Mouse (Mus musculus) embryo, embryonic 10.5 days (tissue): ENCODE results near the gene Rnase11.
"Not testable (repeated sequence)": the region's sequence is repeated elsewhere in the genome, so short reads cannot be mapped to it uniquely, and the experiment has no call there.

ENCODE experiments used
- DNase-seq: peaks from one replicate; pipeline ENCODE4 v3.0.0-alpha.2; 2015; ENCODE audit warnings: low spot score

The Rnase11 gene

DNA sequence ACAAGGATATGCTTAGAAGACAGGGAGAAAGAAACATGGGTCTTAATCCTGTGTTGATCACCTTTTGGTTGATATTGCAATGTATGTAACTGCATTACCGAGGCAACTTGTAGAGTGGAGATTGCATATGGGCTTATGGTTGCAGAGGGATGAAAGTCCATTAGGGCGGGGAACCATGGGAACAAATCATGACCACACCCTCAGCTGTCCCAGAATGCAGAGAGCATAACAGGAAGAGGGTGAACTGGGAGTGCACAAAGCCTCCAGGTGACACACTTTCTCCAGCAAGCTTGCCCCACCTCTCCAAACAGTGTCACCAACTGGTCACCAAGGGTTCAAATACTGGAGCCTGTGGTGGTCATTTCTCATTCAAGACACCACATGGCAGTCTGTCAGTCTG, 31.1 kb upstream of the Rnase11 start:
- DNase-seq, result no peak

DNA sequence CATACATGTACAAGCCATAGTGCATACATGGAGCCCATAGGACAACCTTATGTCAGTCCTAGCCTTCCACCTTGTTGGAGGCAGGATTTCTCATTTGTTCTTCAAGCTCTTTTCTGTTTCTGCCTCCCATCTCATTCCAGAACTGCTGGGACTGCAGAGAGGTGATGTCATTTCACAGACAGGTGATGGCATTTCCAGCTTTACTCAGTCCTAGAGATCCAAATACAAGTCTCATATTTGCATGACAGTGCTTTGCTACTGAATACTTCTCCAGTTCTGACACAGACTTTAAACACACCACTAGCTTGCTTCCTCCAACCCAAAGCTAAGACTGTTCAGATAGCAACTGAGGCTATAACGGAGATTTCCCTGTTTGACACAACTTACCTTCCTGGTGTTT, 29.2 kb upstream of the Rnase11 start:
- DNase-seq, result no peak

DNA sequence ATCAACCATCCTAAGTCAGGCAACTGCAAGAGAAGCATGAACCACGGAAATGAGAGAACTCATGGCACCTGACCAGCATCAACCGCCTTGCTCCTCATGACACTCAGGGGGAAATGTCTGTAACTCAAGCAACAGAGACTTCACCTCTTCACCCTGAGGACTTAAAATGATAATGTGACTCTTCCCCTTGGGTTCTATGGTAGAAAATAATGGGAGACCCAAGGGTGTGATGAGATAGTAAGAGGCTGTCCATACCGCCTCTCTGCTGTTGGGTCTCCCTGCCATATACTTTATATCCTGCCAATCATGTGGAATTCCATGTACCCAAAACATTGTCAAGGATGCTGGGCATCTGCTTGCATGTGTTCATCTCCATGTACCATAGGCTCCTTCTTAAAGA, 24.4 kb upstream of the Rnase11 start, which contains the start of gene Olfr750:
Olfr750 (minus strand) TSS at position 101 of the 400 bp plus-strand sequence.
- no peak for DNase-seq

DNA sequence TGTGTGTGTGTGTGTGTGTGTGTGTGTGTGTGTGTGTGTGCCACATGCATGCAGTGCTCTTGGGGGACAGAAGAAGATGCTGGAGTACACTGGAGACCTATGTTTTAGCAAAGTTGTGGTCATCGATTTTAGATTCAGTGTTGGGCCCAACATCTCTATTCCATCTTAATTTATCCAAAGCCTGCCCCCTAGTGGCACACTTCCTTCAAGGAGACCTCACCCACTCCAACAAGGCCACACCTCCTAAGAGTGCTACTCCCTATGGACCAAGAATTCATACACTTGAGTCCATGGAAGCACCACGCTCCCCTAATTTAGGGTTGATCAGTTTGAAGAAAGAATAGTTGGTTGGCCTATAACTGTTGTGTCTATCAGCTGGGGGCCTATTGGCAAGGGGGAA, 19.7 kb upstream of the Rnase11 start:
- DNase-seq, result peak; percentile 68

DNA sequence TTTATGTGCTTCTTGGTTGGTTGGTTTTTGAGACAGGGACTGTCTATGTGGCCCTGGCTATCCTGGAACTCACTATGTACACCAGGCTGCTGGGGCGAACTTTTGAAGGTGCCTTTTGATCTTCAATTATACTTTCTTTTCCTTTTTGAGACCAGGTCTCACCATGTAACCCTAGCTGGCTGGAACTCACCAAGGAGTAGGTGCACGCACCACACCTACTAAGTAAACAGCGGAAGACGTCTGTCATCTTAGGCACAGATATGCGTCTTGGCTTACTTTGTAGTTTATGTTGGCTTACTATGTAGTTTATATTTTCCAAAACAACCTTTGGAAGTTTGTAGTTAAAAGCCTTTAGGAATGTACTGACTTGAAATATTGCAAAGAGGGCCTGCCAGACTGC, 19.0 kb upstream of the Rnase11 start:
- no peak for DNase-seq

DNA sequence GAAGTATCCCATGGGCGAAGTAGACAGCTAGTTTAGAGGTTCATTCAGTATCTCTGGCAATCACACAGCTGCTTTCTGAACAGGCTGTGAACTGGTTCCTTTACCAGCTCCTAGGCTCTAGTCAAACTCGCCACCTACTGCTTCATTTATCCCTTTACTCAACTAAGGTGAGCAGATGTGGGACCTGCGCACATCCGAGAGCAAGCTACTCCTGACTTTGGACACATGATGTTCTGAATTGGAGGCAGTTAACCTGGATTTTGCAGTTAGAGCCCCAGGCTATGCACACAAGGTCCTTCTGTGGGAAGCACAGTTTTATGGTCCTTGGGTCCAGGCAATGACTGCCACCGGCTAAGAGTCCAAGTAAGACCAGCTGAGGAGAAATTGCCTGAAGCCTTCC, 10.8 kb upstream of the Rnase11 start:
- DNase-seq, result no peak

DNA sequence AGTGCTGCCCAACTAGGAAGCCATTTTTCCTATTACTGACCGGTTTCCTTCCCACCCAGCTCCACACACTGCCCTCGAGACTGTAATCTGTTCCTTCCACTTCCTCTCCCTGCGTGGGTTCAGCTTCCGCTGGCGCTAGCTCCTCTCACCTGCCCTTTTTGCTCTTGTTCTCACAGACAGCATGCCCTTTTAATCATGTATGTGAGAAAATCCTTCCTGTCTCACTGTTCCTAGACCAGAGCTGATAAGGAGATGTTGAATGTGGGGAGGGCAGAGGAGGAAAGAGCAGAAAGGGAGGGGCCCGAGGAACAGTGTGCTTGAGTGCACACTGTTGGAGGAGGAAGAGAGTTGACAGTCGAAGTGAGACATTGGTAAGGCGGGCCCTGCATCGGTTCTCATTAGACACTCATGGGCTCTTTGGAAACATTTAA, 7.5 kb upstream of the Rnase11 start, which contains the start of gene Rnase12:
Rnase12 (minus strand) TSS at position 261 of the 431 bp plus-strand sequence.
- DNase-seq, result no peak

DNA sequence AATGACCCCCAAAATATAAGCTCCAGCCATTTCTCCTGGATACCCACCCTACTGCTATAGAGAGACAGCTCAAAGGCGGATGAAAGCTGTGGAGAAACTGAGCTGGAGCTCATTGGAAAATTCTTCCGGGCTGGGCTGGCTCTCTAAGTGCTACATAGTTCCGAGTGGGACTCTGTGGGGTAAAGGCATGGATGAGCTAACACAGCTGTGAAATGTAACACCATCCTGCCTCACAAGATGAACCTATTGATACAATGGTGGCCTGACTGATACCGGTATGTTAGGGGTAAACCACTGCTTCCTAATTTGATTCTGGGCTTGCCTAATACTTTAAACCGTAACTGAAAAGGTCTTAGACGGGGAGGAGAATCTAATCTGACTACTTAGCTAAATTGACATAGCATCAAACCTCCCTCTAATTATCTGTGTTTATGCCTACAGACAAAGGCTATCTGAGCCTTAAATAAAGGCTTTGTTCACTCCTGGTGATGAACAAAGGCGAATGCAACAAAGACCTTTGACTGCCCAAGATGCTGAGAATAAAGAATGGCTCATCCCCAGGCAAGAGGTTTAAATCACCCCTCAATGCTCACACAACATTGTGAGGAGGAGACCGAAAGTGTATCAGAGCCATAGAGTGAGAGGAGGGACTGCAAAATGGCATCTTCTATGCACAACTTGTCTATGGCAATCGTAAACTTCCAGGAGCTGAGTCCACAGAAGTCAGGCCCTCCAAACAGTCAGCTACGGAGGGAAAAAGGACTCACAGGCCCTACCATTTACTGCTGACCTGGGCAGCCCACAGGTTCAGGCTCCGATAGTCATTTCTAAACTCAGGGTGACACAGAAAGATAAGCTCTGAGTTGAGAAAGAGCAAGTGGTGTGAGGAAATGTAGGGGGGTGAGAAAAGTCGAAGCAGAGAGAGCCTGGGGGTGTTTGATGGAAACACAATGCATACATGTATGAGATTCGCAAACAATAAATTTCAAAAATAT, 4.6 kb upstream of the Rnase11 start:
- peak; percentile 37 for DNase-seq

DNA sequence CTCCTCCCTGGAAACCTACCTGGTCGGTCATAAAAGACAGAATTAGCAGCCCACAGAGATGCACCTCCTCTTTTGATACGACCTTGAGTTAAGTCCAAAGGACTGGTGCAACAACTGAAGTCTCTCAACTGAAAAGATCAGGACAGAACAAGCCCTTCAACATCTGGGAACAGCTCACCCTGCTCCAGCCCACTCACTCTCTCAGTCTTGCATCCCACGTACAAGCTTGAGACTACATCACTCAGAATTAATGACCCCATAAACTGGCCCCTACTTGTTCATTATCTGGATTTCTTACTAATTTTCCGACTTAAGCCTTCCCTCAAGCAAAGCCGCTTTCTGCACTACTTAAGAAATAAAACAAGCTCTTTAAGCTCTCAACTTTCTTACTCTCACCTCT, 3.2 kb upstream of the Rnase11 start:
- no peak for DNase-seq

DNA sequence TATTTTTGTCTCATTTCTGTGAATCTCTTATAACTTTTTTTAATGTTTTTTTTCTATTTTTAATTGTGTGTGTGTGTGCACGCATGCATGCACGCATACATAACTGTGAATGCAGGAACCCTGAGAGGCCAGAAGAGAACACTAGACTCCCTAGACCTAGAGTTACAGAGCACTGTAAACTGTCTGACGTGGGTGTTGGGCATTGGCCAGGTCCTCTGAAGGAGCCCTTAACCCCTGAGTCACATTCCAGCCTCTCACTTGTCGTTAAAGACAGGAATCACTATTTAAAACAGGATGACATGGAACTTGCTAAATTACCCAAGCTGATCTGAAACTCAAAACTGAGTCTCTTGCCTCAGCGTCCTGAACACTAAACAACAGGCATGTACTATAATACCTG, 2.0 kb upstream of the Rnase11 start:
- DNase-seq, result no peak

DNA sequence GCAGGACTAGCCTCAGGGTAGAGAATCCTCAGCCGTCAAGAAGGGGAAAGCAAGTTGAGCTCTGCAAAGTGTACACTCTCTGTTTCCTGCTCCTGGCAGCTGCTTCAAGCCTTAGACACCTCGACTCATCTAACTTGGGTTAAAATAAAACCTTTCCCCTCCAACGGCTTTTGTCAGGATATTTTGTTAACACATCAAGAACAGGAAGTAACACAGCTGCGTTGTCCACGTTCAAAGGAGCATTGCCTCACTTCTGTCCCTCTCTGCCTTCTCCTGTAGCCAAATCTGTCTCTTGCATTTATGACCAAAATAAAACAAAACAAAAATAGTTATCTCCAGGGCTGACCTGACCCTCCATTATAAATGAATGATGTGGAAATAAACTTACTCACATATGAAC, 2.1 kb downstream of the Rnase11 start:
- no peak for DNase-seq

DNA sequence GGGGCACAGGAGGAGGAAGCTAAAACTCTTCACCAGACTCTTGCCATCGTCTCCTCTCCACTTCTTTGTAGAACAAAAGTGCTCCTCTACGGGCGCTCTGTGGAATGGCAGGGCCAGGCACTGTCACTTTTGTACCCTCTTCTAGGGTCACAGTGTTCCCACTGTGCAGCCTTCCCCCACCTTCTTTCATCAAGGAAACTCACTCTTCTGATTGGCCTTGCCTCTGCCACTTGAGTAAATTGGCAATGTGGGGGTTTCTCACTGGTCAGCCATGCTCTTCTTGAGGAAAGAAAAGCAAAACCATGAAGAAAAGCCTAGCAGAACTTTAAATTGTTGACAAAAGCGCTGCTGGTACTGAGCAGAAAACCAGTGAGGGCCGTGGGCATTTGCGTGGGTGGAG, 8.2 kb downstream of the Rnase11 start, which contains the start of gene Rnase9:
Rnase9 (minus strand) TSS at position 101 of the 400 bp plus-strand sequence.
- no peak for DNase-seq

DNA sequence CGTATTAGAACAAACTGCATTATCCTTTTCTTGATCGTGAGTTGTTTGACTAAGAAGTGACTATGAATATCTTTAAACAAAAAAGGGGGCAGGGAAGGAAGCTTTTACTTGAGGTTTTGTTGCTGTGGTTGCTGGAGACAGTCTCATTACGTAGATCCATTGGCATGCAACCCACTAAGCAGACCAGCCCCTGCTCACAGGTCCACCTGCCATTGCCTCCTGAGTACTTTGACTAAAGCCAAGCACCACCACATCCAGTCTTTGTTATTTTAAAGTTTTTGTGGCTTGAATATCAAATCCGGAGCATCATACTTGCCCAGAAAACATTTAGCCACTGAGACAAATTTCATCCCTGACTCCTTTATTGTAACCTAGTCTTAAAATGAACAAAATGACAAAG, 13.7 kb downstream of the Rnase11 start:
- no peak for DNase-seq

DNA sequence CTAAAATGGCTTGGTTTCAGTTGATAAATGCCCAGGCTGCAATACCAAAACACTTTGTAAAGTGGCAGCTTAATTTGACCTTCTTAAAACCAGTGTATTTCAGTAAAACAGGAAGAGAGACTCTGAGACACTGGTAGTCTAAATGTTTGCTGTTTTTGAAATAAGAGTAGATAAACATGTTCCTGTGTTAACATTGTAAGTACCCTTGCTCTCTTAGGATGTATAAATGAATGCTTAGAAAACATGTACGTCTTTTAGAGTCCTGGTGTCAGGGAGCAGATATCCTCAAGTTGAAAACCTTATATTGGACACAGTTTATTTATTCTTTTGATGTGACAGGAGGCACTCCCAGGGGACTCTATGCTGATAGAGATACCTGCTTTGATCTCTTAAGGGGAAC, 14.8 kb downstream of the Rnase11 start:
- DNase-seq, result no peak

DNA sequence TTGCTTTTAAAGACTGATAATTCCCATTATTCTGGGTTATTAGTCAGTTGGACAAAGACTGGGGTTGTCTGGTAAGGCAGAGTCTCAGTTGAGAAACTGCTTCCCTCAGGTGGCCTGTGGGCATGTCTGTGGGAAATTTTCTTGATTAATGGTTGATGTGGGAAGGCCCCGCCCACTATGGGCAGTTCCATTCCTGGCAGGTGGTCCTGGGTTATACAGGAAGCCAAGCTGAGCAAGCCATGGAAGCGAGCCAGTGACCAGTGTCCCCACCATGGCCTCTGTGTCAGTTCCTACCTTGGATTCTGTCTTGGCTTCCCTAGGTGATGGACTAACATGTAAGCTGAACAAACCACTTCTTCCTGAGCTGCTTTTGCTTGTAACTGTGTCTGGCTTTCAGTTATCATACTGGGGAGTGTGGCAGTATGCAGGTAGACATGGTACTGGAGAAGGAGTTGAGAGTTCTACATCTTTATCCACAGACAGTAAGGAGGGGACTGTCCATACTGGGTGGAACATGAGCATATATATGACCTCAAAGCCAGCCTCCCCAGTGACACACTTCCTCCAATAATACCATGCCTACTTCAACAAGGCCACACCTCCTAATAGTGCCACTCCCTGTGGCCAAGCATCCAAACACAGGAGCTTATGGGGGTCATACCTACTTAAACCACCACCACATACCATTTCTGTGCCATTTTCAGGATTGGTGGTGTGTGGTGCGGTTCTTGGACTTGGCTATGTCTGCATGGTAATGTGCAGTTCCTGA, 22.4 kb downstream of the Rnase11 start:
- DNase-seq, result no peak

DNA sequence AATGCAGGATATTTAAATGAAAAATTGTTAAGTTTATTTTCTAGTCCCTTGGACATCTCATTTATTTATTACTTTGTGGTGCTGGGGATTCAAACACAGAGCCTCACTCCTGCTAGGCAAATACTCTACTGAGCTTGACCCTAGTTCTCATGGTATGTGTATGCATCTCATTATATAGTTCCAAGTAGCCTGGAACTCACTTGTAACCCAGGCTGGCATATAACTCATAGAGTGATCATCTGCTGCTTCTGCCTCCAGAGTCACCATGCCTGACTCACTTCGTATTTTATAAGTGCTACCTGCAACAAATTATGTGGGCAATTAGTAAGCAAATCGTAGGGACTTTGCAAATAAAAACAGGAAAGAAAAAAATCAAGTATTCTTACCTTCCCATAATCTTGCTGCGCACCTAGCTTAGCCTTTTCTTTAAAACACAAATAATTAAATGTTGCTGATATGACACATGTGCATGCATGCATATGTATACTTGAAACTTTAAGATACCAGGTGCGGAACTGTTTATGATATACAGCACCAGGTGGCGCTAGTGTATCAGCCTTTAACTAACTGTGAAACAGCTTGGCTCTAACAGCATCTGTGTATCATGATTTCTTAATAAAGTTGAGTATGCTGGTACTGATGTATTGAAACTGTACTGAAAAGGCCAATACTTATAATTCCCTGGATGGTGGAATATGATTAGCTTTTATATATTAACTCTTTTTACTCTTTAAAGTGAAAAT, 23.4 kb downstream of the Rnase11 start:
- peak; percentile 91 for DNase-seq

DNA sequence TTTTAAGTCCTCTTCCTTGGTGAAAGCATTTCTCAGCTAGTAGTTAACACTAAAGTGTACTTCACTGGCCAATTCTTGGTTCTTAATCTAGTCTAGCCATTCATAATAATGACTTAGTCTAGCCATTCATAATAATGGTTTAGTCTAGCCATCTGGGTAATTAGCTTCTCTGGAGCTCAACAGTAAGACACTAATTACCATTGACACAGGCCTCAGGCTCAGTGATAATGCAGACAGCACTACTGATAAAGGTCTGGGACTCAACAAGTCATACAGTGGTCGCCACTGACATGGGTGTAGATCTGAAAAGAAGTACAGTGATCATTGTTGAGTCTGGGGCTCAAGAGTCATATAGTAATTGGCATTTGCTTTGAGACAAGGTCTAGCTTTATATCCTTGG, 25.1 kb downstream of the Rnase11 start:
- no peak for DNase-seq

DNA sequence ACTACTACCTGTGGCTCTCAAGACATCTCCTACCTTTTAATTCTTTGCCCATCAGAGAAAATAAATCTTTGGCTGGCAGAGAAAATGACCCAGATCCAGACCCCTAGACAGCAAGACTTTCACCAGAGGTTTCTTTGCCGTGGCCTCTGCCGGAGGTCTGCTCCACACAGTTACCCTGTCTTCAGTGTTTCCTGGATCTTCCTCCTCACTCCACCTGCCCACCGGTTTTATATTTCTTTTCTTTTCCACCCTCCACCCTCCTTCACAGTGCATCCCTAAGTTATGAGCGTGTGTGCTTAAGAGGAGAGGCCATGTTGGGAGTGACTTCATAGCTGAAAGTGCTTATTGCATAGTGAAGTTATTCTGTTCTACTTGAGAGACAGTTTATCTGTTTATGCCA, 26.5 kb downstream of the Rnase11 start:
- DNase-seq, result no peak

DNA sequence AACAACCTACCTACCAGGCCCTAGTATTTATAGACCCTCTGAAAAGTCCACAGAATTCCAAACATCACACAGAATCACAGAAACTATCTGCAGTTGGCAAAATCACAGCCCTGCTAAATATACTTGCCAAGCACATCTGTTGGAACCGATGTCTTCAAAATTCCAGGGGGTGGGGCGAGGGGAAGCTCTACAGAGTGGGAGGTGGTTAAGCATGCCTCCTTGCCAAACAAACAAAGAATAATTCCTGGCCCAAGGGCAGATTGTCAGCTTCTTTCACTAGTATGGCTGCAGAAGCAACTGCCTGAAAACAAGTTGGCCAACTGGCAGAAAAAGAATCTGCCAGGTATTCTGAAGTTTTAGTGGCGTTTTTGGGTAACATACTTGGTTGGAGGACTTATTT, 32.7 kb downstream of the Rnase11 start:
- DNase-seq, result no peak

DNA sequence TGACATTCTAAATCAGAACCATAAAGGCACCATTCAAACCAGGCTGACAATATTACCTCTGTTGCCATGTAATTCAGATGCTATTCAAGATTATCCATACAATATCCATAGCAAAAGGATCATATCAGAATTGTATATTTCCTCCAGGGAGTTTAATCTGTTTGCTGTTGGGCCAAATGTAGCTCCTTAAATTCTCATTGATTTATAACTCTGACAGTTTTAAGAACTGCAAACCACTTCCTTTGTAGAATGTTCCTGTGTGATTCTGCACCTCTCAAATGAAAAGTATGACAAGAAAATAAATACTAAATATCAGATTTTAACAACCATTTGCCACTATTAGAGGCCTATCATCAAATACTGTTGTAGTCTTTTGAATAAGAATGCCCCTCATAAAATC, 34.2 kb downstream of the Rnase11 start:
- no peak for DNase-seq

DNA sequence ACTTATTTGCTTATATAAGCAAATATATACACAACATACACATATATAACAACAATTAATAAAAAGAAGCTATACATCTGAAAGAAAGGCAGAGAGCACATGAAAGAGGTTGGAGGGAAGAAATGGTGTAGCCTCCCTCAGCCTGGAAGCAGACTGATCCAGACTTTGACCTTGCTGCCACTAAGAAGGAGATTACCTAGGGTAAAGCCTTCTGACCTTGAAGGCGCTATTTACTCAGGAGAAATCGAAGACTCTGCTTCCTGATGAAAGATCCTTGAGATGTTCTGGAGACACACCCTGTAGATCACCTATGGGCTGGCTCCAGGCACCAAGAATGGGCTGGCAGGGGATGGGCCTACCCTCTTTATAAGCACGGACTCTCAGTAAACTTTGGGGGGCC, 35.2 kb downstream of the Rnase11 start:
- not testable (repeated sequence) for DNase-seq

DNA sequence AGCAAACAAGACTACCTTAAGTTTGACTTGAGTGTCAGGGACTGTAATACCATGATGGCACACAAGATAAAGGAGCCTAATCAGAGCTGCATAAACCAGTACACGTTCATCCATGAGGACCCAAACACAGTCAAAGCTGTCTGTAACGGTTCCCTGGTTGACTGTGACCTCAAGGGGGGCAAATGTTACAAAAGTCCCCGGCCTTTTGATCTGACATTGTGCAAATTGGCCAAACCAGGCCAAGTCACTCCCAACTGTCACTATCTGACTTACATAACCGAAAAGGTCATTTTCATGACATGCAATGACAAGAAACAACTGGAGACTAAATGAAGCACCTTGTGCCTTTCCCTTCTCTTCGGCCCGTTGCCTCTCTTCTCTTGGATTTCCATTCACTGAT, 40.4 kb downstream of the Rnase11 start:
- DNase-seq, result no peak
